Mouse (Mus musculus): ENCODE results near the gene C8b. TPM values are rescaled to one million over a fixed set of nuclear protein-coding genes. Genes with fewer than 3 reads are reported as not detected.

Gene C8b
- polyA plus RNA-seq, 1 experiment from 2014 or later, result not detected

DNA sequence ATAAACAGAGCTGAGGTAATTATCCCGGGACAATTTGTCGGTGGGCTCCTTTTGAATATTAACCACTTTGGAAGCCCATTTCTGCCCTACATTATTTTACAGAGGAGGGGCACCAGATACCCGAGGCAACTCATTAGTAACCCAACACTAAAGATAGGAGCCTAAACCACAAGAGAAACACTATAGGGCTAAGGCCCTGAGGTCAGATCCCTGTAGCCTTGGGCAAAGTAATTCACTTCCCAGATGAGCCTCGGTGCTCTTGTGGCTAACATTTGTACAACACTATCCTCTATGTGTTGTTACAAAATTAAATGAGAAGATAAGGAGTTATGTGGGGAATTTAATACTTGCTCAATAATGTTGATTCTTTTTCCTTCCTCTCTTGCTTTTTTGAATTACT is 77.4 kb downstream of the C8b start:
- no peak overlapping the region for H3K9ac ChIP-seq (replicated peaks; ENCODE audit: low read depth, low read length)
- ATAC-seq (ENCODE audit: insufficient number of reproducible peaks, insufficient read depth, low FRiP score, low read depth), result no peak
- H3K4me1 ChIP-seq (ENCODE audit: control insufficient read depth, insufficient read depth, low read length), result no peaks in the 10 kb centered on the region
- H3K27ac ChIP-seq (ENCODE audit: low read length), result no peak overlapping the region
- H3K27me3 ChIP-seq (ENCODE audit: control insufficient read depth, insufficient read depth, low read length), result no peaks in the 10 kb centered on the region
- H3K36me3 ChIP-seq (ENCODE audit: control insufficient read depth, insufficient read depth, low read length), result no peaks in the 10 kb centered on the region
- no peaks in the 10 kb centered on the region for H3K9me3 ChIP-seq (ENCODE audit: control insufficient read depth, low read depth, low read length)
- H3K4me3 ChIP-seq (ENCODE audit: low read depth, low read length), result no peak overlapping the region
- WGBS, result 54% methylated on average over 4 of the region's 4 CpGs
- H3K4me2 ChIP-seq (replicated peaks; ENCODE audit: low read depth, low read length), result no peak overlapping the region

Other genes starting within 250 kb of the C8b start
- gene Gm17662, start 91.0 kb downstream of the C8b start, polyA plus RNA-seq (2014; fragmentation: Nextera tagmentation; extraction: Ambion mirVana), result not detected in 2 replicates
- gene C8a, start 110.1 kb downstream of the C8b start, polyA plus RNA-seq (2014; fragmentation: Nextera tagmentation; extraction: Ambion mirVana), result not detected in 2 replicates
- not detected in 2 replicates for gene Fyb2, start 147.1 kb downstream of the C8b start, polyA plus RNA-seq (2014; fragmentation: Nextera tagmentation; extraction: Ambion mirVana)

All from stomach, embryonic 14.5 days (tissue).